Mouse (Mus musculus): Measurements from ENCODE around the gene Defb45.

DNA sequence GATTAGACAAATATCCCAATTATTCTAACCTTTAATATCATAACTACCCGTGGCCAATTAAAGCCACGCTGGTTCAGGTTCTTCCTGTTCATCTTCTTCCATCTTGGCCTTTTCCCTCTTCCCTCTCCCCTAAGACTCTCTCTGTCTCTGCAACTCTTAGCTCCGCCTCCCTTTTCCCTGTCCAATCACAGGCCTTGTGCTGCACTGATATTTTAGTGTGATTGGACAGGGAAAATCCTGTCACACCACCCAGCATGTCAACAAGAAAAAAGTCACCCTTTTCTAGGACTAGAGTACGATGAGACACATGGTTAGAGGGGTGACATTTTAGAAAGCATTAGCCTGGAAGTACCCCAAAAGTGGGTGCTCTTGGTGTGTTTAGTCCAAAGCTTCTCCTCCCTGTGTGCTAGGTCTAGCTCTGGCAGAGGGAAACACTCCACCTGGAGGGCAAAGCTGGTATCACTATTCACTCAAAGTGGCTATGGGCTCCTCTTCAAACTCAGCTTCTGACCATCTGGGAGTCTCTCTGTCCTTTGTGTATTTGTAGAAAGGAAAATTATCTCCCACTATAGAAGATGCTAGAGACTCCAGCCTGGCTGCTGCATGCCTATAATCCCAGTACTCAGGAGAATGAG is 12.2 kb downstream of the Defb45 start:
- TF ChIP-seq CTCF (conservative IDR thresholded peaks at IDR 0.05; ENCODE audit: low read length) (peak; percentile 49), NANOG (IDR thresholded peaks at IDR 0.05; ENCODE audit: borderline replicate concordance, low read length) (no peak), POU5F1 (IDR thresholded peaks at IDR 0.05; ENCODE audit: borderline replicate concordance, low read length) (no peak)
